Mouse (Mus musculus) heart, postnatal 36 days (tissue): Measurements from ENCODE around the gene Mtr. TPM values are rescaled to one million over a fixed set of nuclear protein-coding genes. Genes with fewer than 3 reads are reported as not detected.
"Not testable (repeated sequence)": the region's sequence is repeated elsewhere in the genome, so short reads cannot be mapped to it uniquely, and the experiment has no call there.

ENCODE experiments used
- DNase-seq, 2 experiments: peaks; one replicate each; pipeline ENCODE4 v3.0.0; 2021 to 2022
- intact Hi-C: fragments of 180-260 bp; cut with DNase I; formaldehyde crosslinking; loops from one replicate; pipeline ENCODE4 v1.15.1; 2025
- total RNA-seq, 2 experiments: library from RNA; stranded (reverse); gene quantifications; 2 replicates each; pipeline ENCODE4 v1.2.3; 2021

Mtr gene
- total RNA-seq, 2 experiments from 2014 or later: 59.9 to 102 TPM

- intact Hi-C loops: no loop called here
- no peak for DNase-seq
Measured at GRCm38 (mm10) chr13:12166386-12166785, 91.5 kb downstream of the Mtr start.

GRCm38 (mm10) chr13:12165461-12166058 lies 92.4 kb downstream of the Mtr start:
- intact Hi-C loops: no loop called here
- no peak for DNase-seq

GRCm38 (mm10) chr13:12162457-12162856 lies 95.5 kb downstream of the Mtr start:
- intact Hi-C loops: no loop called here
- DNase-seq: no peak

GRCm38 (mm10) chr13:12160121-12160475 lies 97.8 kb downstream of the Mtr start:
- DNase-seq: peak; percentile 42 to 44
- intact Hi-C loops: no loop called here

- DNase-seq: no peak
- intact Hi-C loops: no loop called here
Measured at GRCm38 (mm10) chr13:12159288-12160120, 98.4 kb downstream of the Mtr start.

- intact Hi-C loops: no loop called here
- no peak for DNase-seq
Measured at GRCm38 (mm10) chr13:12153922-12154321, 104.0 kb downstream of the Mtr start.

- intact Hi-C loops: no loop called here
- no peak for DNase-seq
Measured at GRCm38 (mm10) chr13:12146918-12147507, 110.9 kb downstream of the Mtr start.

GRCm38 (mm10) chr13:12146402-12146801 lies 111.5 kb downstream of the Mtr start:
- intact Hi-C loops: no loop called here
- no peak for DNase-seq

GRCm38 (mm10) chr13:12143347-12143746 lies 114.6 kb downstream of the Mtr start:
- intact Hi-C loops: no loop called here
- DNase-seq: no peak

GRCm38 (mm10) chr13:12136461-12136860 lies 121.5 kb downstream of the Mtr start:
- intact Hi-C loops, DNase-seq: not testable (repeated sequence)

- DNase-seq: peak; percentile 62 to 63
- intact Hi-C loops: loop anchor here (1.0 to 2.0 kb wide), 2 partner anchors 29 to 63 kb away; no protein-coding TSS in a partner anchor
Measured at GRCm38 (mm10) chr13:12133549-12133948, 124.4 kb downstream of the Mtr start.

Other genes starting within 250 kb of the Mtr start
- gene Ryr2, start 151.2 kb downstream of the Mtr start, total RNA-seq: 1,000 to 10,000 TPM in 1 of 2 experiments, 100 to 1,000 TPM in 1; 988 to 1,013 TPM
- 1,000 to 10,000 TPM; 1,744 to 1,878 TPM for gene Actn2, start 82.6 kb upstream of the Mtr start, total RNA-seq
- 10 to 100 TPM; 14.3 to 15.2 TPM for gene Heatr1, start 136.9 kb upstream of the Mtr start, total RNA-seq
- 10 to 100 TPM; 39.4 to 42.8 TPM for gene Lgals8, start 206.8 kb upstream of the Mtr start, total RNA-seq